In genomic region chr11:114652531-114652930, GRCm38 (mm10) we compare ENCODE assay signal across 11 mouse cellular contexts. TPM values are rescaled to one million over a fixed set of nuclear protein-coding genes. Genes with fewer than 3 reads are reported as not detected.
DNase-seq lines count a peak whose midpoint lies in the region; ATAC-seq and TF ChIP-seq lines count a peak whose summit lies in the region.
"Had no signal": no experiment of that assay in that cellular context is flagged by ENCODE, and none has a peak within 500 bp of the region (broad histone marks: within the 10 kb centered on the region; RNA-seq: fewer than 3 reads in every experiment).

No protein-coding gene starts in this region.

- no peak for TF ChIP-seq CTCF in liver, postnatal 0 days (IDR thresholded peaks at IDR 0.05; ENCODE audit: low read depth)

- H3K4me2 ChIP-seq in forebrain, embryonic 11.5 days (ENCODE audit: low read depth, low read length, severe bottlenecking) = no peak overlapping the region
- no peak overlapping the region for H3K4me2 ChIP-seq in forebrain, embryonic 12.5 days
- no peak overlapping the region for H3K4me2 ChIP-seq in liver, postnatal 0 days (ENCODE audit: low read depth, low read length)
- H3K4me2 ChIP-seq: liver, embryonic 15.5 days had no signal

- no peak overlapping the region for H3K4me3 ChIP-seq in forebrain, embryonic 11.5 days (ENCODE audit: low read depth, low read length)
- H3K4me3 ChIP-seq in forebrain, embryonic 12.5 days (replicated peaks) = no peak overlapping the region
- H3K4me3 ChIP-seq in liver, postnatal 0 days (ENCODE audit: low read depth, low read length) = no peak overlapping the region
- H3K4me3 ChIP-seq: liver, embryonic 15.5 days had no signal

- no peak for ATAC-seq in forebrain, embryonic 11.5 days (replicated peaks; ENCODE audit: low FRiP score)
- no peak for ATAC-seq in forebrain, embryonic 12.5 days (ENCODE audit: low FRiP score)
- ATAC-seq in megakaryocyte progenitor cell, adult 5-6 weeks (replicated peaks; ENCODE audit: poor library complexity) = peak; percentile 53
- no peak for ATAC-seq in liver, postnatal 0 days
- no peak for ATAC-seq in monocyte, adult 5-6 weeks (replicated peaks; ENCODE audit: insufficient number of reproducible peaks, low FRiP score, low TSS enrichment, poor library complexity, severe bottlenecking)

- H3K27ac ChIP-seq in forebrain, embryonic 11.5 days (ENCODE audit: low read depth, low read length) = no peak overlapping the region
- no peak overlapping the region for H3K27ac ChIP-seq in forebrain, embryonic 12.5 days
- no peak overlapping the region for H3K27ac ChIP-seq in liver, postnatal 0 days (ENCODE audit: low read depth)
- H3K27ac ChIP-seq: liver, embryonic 15.5 days had no signal

- no peaks in the 10 kb centered on the region for H3K4me1 ChIP-seq in forebrain, embryonic 11.5 days (replicated peaks; ENCODE audit: control insufficient read depth, insufficient read depth, low read length)
- peaks cover 13% of the 10 kb centered on the region for H3K4me1 ChIP-seq in forebrain, embryonic 12.5 days
- no peaks in the 10 kb centered on the region for H3K4me1 ChIP-seq in liver, postnatal 0 days (ENCODE audit: insufficient read depth)

- H3K9ac ChIP-seq in forebrain, embryonic 11.5 days (ENCODE audit: low read length) = no peak overlapping the region
- H3K9ac ChIP-seq in forebrain, embryonic 12.5 days = no peak overlapping the region
- no peak overlapping the region for H3K9ac ChIP-seq in liver, postnatal 0 days (replicated peaks)
- H3K9ac ChIP-seq: liver, embryonic 15.5 days had no signal

- no peak for TF ChIP-seq EP300 in liver, postnatal 0 days (IDR thresholded peaks at IDR 0.05; ENCODE audit: low read depth)

- H3K27me3 ChIP-seq in forebrain, embryonic 11.5 days (ENCODE audit: control insufficient read depth, insufficient read depth, low read length) = no peaks in the 10 kb centered on the region; the same call in 1 of the 2 replicates
- H3K27me3 ChIP-seq in forebrain, embryonic 12.5 days = peaks cover 42% of the 10 kb centered on the region
- H3K27me3 ChIP-seq in liver, postnatal 0 days (ENCODE audit: insufficient read depth, low read length) = 0 out of 2 replicates have a peak, but pooled peaks cover 1% of the 10 kb centered on the region

- WGBS in forebrain, embryonic 11.5 days = 5% methylated on average over 16 of the region's 16 CpGs
- WGBS in forebrain, embryonic 12.5 days = 4% methylated on average over 16 of the region's 16 CpGs
- WGBS in liver, postnatal 0 days (ENCODE audit: insufficient replicate concordance) = 6% methylated on average over 16 of the region's 16 CpGs

- H3K36me3 ChIP-seq in forebrain, embryonic 11.5 days (ENCODE audit: control insufficient read depth, insufficient read depth, low read length) = no peaks in the 10 kb centered on the region
- H3K36me3 ChIP-seq in forebrain, embryonic 12.5 days (replicated peaks) = no peaks in the 10 kb centered on the region
- H3K36me3 ChIP-seq in liver, postnatal 0 days (replicated peaks; ENCODE audit: insufficient read depth, low read length) = no peaks in the 10 kb centered on the region
- H3K36me3 ChIP-seq: liver, embryonic 15.5 days had no signal

- H3K9me3 ChIP-seq in forebrain, embryonic 11.5 days (ENCODE audit: control insufficient read depth, low read length) = no peaks in the 10 kb centered on the region
- no peaks in the 10 kb centered on the region for H3K9me3 ChIP-seq in forebrain, embryonic 12.5 days
- H3K9me3 ChIP-seq in liver, postnatal 0 days (ENCODE audit: low read length) = no peaks in the 10 kb centered on the region
- H3K9me3 ChIP-seq: liver, embryonic 15.5 days had no signal

- peak; percentile 67 for DNase-seq in forebrain, embryonic 11.5 days (ENCODE audit: low spot score)
- DNase-seq in thymus, postnatal 4 days = peak; percentile 67
- no peak for DNase-seq in thymus, postnatal 25 days
- no peak for DNase-seq in cerebellum, adult 11 months
- DNase-seq in liver, postnatal 0 days = no peak
- DNase-seq: B cell, adult 2 months; cerebellum, adult 11-12 months had no signal

RNA-seq across cellular contexts. Expression of gene Rpl38, which starts 15.8 kb away (rescaled TPM):
- 852 and 943 TPM in 2 replicates for polyA plus RNA-seq in forebrain, embryonic 11.5 days (2014; fragmentation: Nextera tagmentation; extraction: Ambion mirVana)
- 859 and 942 TPM in 2 replicates for polyA plus RNA-seq in forebrain, embryonic 12.5 days (2016; fragmentation: Nextera tagmentation; extraction: Ambion mirVana)
- total RNA-seq in megakaryocyte progenitor cell, adult 5-6 weeks (2015) = 1,088 and 1,176 TPM in 2 replicates
- total RNA-seq in megakaryocyte progenitor cell, adult 5-6 weeks (2017) = 3,319 and 5,175 TPM in 2 replicates
- 793 and 837 TPM in 2 replicates for polyA plus RNA-seq in liver, postnatal 0 days (2015; fragmentation: Nextera tagmentation; extraction: Ambion mirVana)
- total RNA-seq in monocyte, adult 5-6 weeks (2017) = 1,558 to 1,754 TPM (median 1,732 TPM) in 3 replicates

RNA-seq across cellular contexts. Expression of gene Ttyh2, which starts 22.7 kb away (rescaled TPM):
- 10.5 and 11.7 TPM in 2 replicates for polyA plus RNA-seq in forebrain, embryonic 11.5 days (2014; fragmentation: Nextera tagmentation; extraction: Ambion mirVana)
- polyA plus RNA-seq in forebrain, embryonic 12.5 days (2016; fragmentation: Nextera tagmentation; extraction: Ambion mirVana) = 11.8 and 13.0 TPM in 2 replicates
- 3.1 and 4.0 TPM in 2 replicates for total RNA-seq in megakaryocyte progenitor cell, adult 5-6 weeks (2015)
- 4.4 and 5.9 TPM in 2 replicates for total RNA-seq in megakaryocyte progenitor cell, adult 5-6 weeks (2017)
- polyA plus RNA-seq in liver, postnatal 0 days (2015; fragmentation: Nextera tagmentation; extraction: Ambion mirVana) = 22.1 and 23.7 TPM in 2 replicates
- total RNA-seq in monocyte, adult 5-6 weeks (2017) = 0.48 to 1.2 TPM in 2 of 3 replicates, not detected in the other

Comparison
In these comparisons a context has a peak if more than half of its experiments do, and no peak if none do; other contexts are left out.
1. DNase-seq: peak in forebrain, embryonic 11.5 days (single experiment) and thymus, postnatal 4 days (single experiment); none in thymus, postnatal 25 days (single experiment), cerebellum, adult 11 months (single experiment) and liver, postnatal 0 days (single experiment).